Mouse (Mus musculus) neutrophil, adult 5-6 weeks (primary cell): Measurements from ENCODE around the gene Jdp2. TPM values are rescaled to one million over a fixed set of nuclear protein-coding genes. Genes with fewer than 3 reads are reported as not detected.

Experiments
- ATAC-seq: fragments of 151-379, 151-347 bp; 2 replicates; pipeline ENCODE4 v1.8.0; 2017; ENCODE audit warnings: mild to moderate bottlenecking, moderate TSS enrichment; ENCODE audit not compliant: insufficient number of reproducible peaks, poor library complexity, low FRiP score, severe bottlenecking; ENCODE audit errors: extremely low read depth
- total RNA-seq: library from RNA; stranded (forward); fragments of 200-1000 nt; gene quantifications from 2 replicates; pipeline ENCODE4 v1.2.3, GENCODE M21; 2017

Gene Jdp2
- total RNA-seq, 1 experiment from 2014 or later = 67.7 TPM

- no peak for ATAC-seq
Observed at GRCm38 (mm10) chr12:85599478-85600152, 788 bp downstream of the Jdp2 start.

DNA sequence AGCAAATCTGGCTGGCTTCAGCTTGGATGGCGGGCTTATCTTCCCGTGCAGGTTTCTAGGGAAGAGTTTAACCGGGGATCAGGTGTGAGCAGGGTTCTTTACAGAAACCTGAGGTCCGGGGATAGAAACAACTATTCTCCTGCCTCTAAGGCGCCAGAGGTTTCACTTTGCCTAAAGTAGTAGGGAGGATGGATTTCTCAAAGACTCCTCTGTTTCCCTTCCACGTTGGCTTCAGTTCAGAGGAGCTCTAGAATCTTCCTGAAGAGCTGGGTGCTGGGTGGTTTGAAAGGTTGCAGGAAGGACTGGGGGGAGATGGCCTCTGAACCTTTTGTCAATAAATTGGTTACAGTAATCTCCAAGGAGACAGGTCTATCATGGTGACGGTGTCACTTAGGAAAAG, 1.8 kb downstream of the Jdp2 start:
- no peak for ATAC-seq

GRCm38 (mm10) chr12:85601531-85601930, 2.7 kb downstream of the Jdp2 start:
- no peak for ATAC-seq

- no peak for ATAC-seq
Observed at GRCm38 (mm10) chr12:85602153-85602552, 3.3 kb downstream of the Jdp2 start.

GRCm38 (mm10) chr12:85602811-85603210, 4.0 kb downstream of the Jdp2 start:
- no peak for ATAC-seq

GRCm38 (mm10) chr12:85603767-85604166, 4.9 kb downstream of the Jdp2 start:
- ATAC-seq = no peak

GRCm38 (mm10) chr12:85604301-85604998, 5.6 kb downstream of the Jdp2 start:
- no peak for ATAC-seq

GRCm38 (mm10) chr12:85607519-85608449, 9.0 kb downstream of the Jdp2 start:
- no peak for ATAC-seq

- ATAC-seq = 0 out of 2 replicates have a peak, but pooled peaks have one; percentile 14
Observed at GRCm38 (mm10) chr12:85610167-85610566, 11.3 kb downstream of the Jdp2 start.

DNA sequence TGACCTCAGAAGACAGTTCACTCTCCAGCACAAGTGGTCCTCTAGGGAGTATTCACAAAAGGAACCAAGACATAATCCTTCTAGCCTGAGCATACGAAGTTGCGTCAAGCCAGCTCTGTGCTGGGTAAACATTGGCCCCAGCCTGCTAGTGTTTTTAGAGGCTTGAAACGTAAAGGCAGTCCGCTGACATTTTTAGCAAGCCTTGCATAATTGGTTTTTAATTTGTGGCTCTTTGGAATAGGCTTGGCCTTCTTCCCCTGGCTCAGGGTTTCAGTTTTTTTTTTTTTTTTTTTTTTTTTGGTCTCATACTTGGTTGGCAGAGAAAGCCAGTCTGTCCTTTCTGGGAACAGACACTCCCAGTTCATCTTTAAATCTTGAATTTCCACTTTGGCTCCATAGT, 15.3 kb downstream of the Jdp2 start:
- no peak for ATAC-seq

GRCm38 (mm10) chr12:85615486-85615885, 16.7 kb downstream of the Jdp2 start:
- no peak for ATAC-seq

DNA sequence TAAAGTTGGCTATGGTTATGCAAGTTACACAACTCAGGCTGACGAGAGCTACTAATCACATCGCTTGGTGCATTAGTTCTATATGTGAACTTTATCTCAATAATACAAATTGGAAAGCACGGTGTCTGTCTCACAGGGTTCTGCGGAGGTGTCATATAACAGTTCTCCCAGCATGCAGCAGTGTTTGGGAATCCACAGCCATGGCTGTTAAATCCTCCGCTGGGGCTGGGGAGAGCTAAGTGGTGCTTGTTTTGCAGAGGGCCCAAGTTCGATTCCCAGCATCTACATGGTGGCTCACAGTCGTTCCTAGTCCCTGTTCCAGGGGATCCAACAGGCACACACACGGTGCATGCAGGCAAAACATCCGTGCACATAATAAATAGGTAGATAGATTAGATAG, 19.1 kb downstream of the Jdp2 start:
- ATAC-seq = no peak

GRCm38 (mm10) chr12:85618430-85618829, 19.6 kb downstream of the Jdp2 start:
- ATAC-seq = no peak

DNA sequence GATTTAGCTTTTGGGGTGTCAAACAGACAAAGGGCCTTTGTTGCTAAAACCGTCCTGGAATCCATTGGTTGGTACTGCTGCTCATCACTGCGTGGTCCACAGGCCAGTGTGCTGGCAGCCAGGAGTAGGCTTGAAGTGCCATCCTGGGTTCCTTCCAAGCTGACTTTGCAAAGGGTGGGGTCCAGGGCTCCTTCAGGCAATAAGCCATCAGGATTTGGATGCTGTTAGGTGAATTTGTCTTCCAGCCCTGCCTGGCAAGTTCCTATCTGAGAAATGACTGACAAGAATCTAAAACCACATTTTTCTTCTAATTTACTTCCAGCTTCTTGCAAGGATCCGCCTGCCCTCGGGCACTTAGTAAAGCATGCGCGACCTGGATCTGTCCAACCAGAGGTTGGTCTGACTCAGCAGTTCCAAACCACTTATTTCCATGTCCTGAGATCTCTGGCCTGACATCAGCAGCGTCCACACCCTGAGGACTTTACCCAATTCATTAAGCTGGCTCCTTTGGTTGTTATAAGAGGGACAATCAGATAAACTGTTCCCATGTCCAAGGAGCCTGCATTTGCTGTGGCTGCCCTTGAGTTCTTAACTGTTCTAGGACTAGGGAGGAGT, 20.6 kb downstream of the Jdp2 start:
- no peak for ATAC-seq

DNA sequence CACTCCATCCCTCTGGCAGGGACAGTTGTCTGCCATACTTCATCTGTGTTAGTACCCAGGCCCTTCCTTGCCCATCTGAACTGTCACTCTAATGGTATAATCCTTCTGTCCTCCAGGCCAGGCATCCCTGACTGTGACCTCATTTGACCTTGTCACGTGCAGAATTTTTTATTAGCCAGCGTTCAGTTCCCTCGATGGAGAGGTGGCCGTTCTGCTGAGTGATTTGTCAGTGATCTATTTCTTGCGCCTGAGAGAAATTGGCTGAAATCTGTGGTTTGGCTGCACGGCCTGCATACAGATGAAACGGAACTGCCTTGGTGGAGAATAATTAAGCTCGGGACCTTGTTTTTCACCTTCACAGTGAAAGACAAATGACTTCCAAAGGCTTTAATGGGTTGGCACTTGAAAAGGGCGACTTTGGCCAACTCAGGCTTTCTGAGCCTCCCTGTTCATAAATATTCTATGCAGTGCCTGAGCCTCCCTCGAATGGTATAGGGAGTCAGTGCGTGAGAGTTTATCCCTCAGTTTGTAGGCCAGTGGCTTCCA, 21.1 kb downstream of the Jdp2 start:
- ATAC-seq = no peak

- no peak for ATAC-seq
Observed at GRCm38 (mm10) chr12:85621027-85621426, 22.2 kb downstream of the Jdp2 start.

- no peak for ATAC-seq
Observed at GRCm38 (mm10) chr12:85621673-85622072, 22.8 kb downstream of the Jdp2 start.

DNA sequence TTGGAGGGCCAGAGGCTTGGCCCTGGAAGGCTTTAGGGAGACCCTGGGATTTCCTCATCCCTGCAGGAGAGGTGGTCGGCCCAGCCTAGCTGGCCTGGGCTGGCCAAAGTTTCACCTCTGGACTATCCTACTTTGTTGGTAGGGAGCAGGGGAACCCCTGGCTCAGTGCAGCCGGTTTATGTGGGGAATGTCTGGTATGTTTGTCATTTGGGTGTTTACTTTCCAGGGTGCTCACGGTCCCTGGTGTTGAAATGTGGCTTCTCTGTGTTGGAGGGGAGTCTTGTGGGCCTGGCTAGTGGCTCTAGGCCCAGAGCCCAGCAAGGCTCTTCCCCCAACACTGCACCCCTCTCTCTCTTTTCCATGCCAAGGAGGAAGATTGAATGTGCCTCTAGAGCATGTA, 24.9 kb downstream of the Jdp2 start:
- no peak for ATAC-seq

DNA sequence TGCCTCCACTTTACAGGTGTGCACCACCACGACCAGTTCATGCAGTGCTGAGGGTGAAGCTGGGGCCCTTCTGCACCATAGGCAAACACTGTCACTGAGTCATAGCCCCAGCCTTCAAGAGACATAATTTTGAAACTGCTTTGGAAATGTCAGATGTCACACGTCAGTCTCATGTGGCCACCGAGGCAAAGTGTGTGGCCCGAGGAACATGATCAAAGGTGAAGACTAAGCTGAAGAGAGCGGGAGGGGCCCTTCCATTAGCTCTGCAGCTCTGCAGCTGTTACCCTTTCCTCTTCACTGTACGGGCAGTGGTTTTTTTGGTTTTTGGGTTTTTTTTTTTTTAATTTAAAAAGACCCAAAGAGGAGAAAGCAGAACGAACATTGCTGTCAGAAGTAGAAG, 25.8 kb downstream of the Jdp2 start:
- no peak for ATAC-seq
